Mouse (Mus musculus): ENCODE data around the gene Tm4sf1. TPM values are rescaled to one million over a fixed set of nuclear protein-coding genes. Genes with fewer than 3 reads are reported as not detected.
A peak's percentile ranks its signal among the peaks of the same experiment; 100 is the strongest.

The Tm4sf1 gene
- total RNA-seq, 4 experiments from 2014 or later, result 18.0 to 23.3 (median 19.3) TPM

DNA sequence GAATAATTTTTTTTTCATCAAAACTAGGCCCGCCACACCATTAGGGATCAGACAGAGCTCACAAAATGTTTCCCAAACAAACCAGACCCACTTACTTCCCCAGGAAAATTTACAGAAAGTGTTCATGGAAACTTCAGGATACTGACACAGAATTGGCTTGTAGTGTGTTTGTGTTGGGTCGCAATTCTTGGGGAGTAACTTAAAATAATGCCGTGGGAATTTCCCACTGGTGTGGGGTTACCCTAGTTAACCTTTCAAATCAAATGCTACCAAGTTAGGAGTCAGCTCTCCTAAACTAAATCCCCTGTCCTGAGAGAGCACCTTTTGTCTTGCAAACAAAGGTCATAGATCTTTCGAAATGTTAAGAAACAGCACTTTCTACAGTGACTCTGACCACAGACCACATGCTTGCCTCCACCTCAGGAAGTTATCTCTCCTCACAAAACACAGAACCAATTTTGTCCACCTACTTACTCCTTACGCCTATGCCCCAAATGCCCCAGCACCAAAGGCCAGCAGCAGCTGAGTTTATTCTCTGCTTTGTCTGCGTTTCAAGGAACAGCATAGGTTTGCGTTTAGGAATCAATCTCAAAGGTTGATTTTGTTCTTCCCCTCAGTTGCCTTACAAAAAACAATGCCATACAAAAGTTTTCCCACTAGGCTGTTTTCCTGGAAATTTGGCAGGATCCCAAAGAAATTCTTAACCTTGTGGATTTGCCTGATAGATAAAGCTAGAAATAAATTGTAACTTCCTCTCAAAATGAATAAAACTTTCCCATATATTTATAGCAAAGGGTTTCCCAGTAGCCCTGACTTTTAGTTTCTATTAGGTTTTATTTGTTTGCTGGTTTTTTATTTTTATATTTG, 13.7 kb downstream of the Tm4sf1 start:
- no peak for DNase-seq (ENCODE audit: low spot score in 2 of 2)

DNA sequence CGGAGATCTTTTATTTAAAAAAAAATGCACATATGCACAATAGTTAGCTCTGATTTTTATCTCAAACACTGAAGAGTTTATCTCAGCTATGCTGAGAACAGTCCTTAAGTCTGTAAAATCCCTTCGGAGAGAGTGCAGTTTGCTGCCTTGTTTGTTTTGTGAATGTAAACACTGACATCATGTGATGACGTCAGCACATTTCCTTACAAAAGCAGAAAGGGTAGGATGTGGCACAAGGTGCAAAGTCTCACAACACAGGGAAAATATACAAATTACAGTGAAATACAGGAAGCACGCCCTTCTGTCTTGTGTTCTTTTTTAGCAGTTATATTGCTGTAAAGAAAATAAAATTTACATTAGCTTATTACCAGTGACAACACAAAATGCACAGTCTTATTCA, 14.3 kb downstream of the Tm4sf1 start:
- DNase-seq (ENCODE audit: low spot score in 2 of 2), result no peak

DNA sequence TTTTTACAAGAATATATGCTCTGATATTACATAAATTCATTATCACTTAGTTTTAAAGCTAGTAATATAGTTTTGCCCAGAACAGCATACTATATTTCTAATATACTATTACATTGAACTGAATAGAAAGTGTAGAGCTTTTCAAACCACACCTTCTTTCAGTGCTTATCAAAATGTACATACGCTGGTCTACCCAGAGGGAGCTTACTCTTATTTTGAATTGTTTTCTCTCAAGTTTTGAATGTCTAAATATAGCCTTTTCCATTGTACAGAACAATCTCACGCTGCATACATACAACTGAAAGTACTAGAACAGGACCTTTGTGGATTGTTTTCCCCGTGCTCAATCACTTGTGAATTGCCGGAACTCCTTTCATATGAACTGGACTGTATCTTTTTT, 23.6 kb downstream of the Tm4sf1 start:
- DNase-seq (ENCODE audit: low spot score in 2 of 2), result no peak

DNA sequence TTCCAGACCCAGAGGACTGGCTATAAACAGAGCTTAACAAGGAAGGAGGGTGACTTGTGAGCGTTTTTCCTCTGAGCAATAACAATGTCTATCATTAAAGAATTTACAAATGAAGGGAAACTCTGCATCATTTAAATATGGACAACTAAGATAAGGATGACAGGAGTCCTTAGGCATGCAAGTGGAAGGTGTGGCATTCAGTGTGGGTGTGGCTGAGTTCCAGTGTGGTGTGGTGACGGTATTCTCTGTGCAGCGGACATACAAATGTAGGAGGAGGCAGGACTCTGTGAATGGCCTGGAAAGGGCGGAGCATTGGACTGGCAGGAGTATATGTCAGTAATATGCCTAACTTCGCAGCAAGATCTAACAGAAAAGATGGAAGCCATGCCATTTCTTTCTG, 24.3 kb downstream of the Tm4sf1 start:
- DNase-seq (ENCODE audit: low spot score in 2 of 2), result no peak

DNA sequence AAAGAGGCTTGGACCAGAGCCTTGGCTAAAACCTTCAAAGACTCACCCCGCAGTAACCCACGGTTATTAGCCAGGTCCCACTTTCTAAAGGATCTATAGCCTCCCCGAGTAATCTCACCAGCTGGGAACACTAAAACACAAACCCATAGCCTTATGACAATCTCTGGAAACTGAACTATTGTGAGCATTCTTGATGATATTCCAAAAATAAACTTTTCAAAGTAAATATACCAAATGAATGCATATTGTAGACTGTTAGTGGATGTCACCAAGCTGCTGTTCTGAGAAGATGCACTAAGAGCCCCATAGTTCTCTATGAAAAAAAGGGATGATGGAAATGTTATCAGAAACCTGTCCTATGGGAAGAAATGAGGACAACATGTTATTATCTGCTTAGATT, 25.0 kb downstream of the Tm4sf1 start:
- no peak for DNase-seq (ENCODE audit: low spot score in 2 of 2)

DNA sequence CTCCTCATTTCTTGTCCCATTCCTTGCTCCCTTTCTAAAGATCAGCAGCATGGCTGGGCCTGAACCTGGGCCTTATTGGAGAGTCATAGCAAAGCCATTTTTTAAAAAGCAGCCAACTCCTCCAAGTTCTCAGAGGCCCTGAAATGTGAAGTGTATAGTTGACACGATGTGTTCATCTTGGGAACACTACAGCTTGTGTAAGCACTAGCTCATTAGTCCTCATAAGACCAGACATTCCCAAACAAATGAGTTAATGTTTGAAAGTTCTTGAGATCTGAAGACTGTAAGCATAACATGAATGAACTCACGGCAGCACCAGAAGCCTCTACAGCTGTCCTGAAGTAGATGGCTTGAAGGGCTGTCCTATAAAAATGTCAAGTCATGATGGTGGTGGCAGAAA, 32.8 kb downstream of the Tm4sf1 start:
- DNase-seq (ENCODE audit: low spot score in 2 of 2), result no peak

DNA sequence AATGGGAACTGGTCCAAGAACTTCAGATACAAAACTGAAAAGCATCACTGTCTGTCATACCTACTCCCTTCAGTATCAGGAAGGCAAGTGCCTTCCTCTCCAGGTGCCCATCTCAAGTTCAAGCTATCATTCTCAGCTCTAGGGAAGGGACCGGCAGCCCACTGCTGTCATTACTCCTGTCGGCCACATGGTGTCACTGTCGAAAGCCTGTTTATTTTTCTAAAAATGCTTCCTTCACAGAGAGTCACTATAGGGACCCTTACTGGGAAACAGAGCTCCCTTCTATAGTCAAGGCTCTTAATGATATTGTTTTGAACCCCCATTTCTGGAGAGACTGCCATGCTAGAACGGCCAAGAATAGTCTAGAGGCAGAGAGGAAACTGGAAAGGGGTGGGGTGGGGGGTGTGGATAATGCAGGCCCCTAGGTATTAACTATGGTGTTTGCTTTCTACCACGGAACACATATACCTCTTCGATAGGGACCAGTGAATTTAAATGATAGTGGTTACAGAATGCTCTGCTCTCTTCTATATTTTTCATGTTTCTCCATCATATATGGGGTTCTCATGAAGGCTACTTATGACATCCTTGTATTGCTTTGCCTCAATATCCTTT, 34.1 kb downstream of the Tm4sf1 start:
- DNase-seq (ENCODE audit: low spot score in 2 of 2), result no peak

DNA sequence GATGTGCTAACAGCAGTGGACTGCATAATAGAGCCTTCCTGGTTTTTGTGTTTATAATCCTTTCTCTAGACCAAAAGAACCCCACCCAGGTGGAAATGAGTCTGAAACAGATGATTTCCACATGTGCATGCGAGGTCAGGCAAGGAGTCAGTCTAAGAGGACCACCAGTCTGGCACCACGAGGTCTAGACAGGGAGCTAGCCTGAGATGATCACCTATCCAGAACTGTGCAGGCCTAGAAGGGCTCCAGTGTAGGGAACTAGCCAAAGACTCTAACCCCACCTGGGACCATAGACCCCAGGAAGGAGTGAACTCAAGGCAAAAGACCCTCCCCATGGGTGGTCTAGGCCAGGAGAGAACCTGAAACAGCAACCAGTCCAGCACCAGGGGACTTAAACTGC, 48.7 kb downstream of the Tm4sf1 start:
- peak in 1 of 2 experiments; percentile 5 for DNase-seq (ENCODE audit: low spot score in 2 of 2)

DNA sequence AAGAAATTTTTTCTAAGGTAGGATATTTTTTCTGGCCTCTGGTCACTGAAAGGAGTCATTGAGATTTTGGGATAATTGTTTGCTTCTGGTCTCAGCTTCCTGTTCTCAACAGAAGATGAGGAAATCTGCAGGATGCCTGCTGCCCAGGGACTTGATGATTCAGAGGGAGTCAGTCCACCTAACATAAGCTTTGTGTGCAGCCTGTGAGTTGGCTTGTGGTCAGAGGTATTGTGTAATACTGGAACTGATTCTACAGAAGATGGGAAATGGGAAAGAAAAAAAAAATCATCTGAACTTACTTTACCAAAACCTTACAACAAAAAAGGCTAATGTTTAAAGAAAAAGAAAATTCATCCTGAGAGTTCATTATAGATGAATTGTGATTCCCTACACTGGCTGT, 49.2 kb downstream of the Tm4sf1 start:
- peak; percentile 4 to 8 for DNase-seq (ENCODE audit: low spot score in 2 of 2)

DNA sequence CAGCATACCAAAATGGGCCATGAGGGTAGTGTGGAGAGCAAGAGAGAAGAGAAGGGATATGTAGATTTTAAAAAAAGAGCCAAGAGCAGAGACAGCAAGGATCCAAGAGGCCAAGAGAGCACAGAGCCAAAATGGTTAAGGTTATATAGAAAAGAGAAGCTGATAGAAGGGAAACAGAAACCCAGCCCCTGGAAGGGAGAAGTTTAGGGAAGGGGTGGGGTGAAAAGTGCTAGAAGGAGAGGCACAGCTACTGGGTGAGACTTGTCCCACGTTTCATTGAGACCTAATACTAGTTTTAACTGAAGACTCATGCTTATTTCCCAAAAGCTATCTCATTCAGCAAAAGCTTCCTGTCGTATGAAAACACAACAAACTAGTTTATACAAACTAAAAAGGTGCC, 56.5 kb downstream of the Tm4sf1 start:
- no peak for DNase-seq (ENCODE audit: low spot score in 2 of 2)

Other genes starting within 250 kb of the Tm4sf1 start
- not detected for gene Tm4sf4, start 123.3 kb upstream of the Tm4sf1 start, total RNA-seq (2022)

Data from gastrocnemius, adult 8-10 months (tissue).